Mouse (Mus musculus) liver, embryonic 14.5 days (tissue): ENCODE results near the gene Cdv3. TPM values are rescaled to one million over a fixed set of nuclear protein-coding genes. Genes with fewer than 3 reads are reported as not detected.

Experiments used
- ATAC-seq: fragments of 200-750 bp; cut with Nextera tagmentation; 2 replicates; pipeline ENCODE4 v1.8.0; 2017; ENCODE audit warnings: moderate number of reproducible peaks, mild to moderate bottlenecking, moderate library complexity; ENCODE audit not compliant: insufficient read depth
- DNase-seq, 3 experiments: peaks; one replicate each; pipeline ENCODE4 v3.0.0-alpha.2; 2012 to 2013; ENCODE audit warnings: low read depth in 3 of 3, low spot score in 3 of 3
- H3K27ac ChIP-seq: fragments of 300-500 bp; sonication (generic); 2 replicates; pipeline ENCODE4 v1.5.1; 2014; ENCODE audit warnings: moderate library complexity, mild to moderate bottlenecking, control low read depth, inconsistent platforms
- H3K27me3 ChIP-seq: fragments of 300-500 bp; sonication (generic); 2 replicates; pipeline ENCODE4 v1.6.1; 2014; ENCODE audit warnings: mild to moderate bottlenecking, low read length, moderate library complexity; ENCODE audit not compliant: control insufficient read depth, insufficient read depth
- H3K36me3 ChIP-seq: fragments of 300-500 bp; sonication (generic); replicated peaks from 2 replicates; pipeline ENCODE4 v1.6.1; 2014; ENCODE audit warnings: low read depth; ENCODE audit not compliant: control insufficient read depth, insufficient read depth
- H3K4me1 ChIP-seq, 2 experiments: fragments of 200-500 bp in 1 of 2; fragments of 300-500 bp in 1 of 2; sonication (generic) in 1 of 2; replicated peaks; 2 replicates each; pipeline ENCODE4 v1.6.1; 2012 to 2014; ENCODE audit warnings: antibody characterized with exemption in 1 of 2, inconsistent platforms in 1 of 2, low read length in 1 of 2; ENCODE audit not compliant: control insufficient read depth in 2 of 2, insufficient read depth in 2 of 2
- H3K4me2 ChIP-seq: fragments of 300-500 bp; sonication (generic); 2 replicates; pipeline ENCODE4 v1.6.1; 2014; ENCODE audit warnings: low read depth, mild to moderate bottlenecking, control low read depth, moderate library complexity
- H3K4me3 ChIP-seq, 2 experiments: fragments of 200-500 bp in 1 of 2; fragments of 300-500 bp in 1 of 2; sonication (generic) in 1 of 2; 2 replicates each; pipeline ENCODE4 v1.5.1; 2012 to 2014; ENCODE audit warnings: low read depth in 2 of 2, low read length in 2 of 2, mild to moderate bottlenecking in 2 of 2, control low read depth in 1 of 2, inconsistent platforms in 1 of 2, moderate library complexity in 1 of 2; ENCODE audit not compliant: insufficient read depth in 1 of 2
- H3K9ac ChIP-seq: fragments of 300-500 bp; sonication (generic); replicated peaks from 2 replicates; pipeline ENCODE4 v1.6.1; 2014; ENCODE audit warnings: mild to moderate bottlenecking, control low read depth, moderate library complexity
- H3K9me3 ChIP-seq: fragments of 300-500 bp; sonication (generic); 2 replicates; pipeline ENCODE4 v1.6.1; 2016; ENCODE audit warnings: low read length, mixed read lengths; ENCODE audit not compliant: control insufficient read depth
- CTCF ChIP-seq: IDR thresholded peaks from 2 replicates; pipeline ENCODE4 v1.5.1; 2016; ENCODE audit warnings: antibody characterized with exemption, low read depth, control low read depth
- EP300 ChIP-seq: IDR thresholded peaks from 2 replicates; pipeline ENCODE4 v1.6.1; 2016; ENCODE audit warnings: antibody characterized with exemption, low read depth
- WGBS: fragments of 180-500 bp; shearing (Covaris S2); extraction: QIAGEN DNeasy Blood & Tissue Kit; methylation state at CpG from one replicate; pipeline ENCODE4 v1.1.7; 2014; ENCODE audit not compliant: insufficient replicate concordance; 5-methylcytosine and 5-hydroxymethylcytosine counted together
- polyA plus RNA-seq, 2 experiments: library from polyadenylated mRNA; depleted of rRNA in 1 of 2; stranded (reverse) in 1 of 2; unstranded in 1 of 2; fragments of >200 nt; fragmentation: Nextera tagmentation in 1 of 2; extraction: Ambion mirVana in 1 of 2; gene quantifications; 2 replicates each; pipeline versions ENCODE4 v1.2.1 to v1.2.3; 2012 to 2014

Cdv3 gene
- polyA plus RNA-seq, 2 experiments = 32.0 to 41.8 TPM

GRCm38 (mm10) chr9:103380566-103380965, 14.9 kb upstream of the Cdv3 start:
- no peaks in the 10 kb centered on the region for H3K27me3 ChIP-seq
- TF ChIP-seq CTCF = no peak
- no peak for TF ChIP-seq EP300
- WGBS = 64% methylated on average over 4 of the region's 4 CpGs
- H3K9ac ChIP-seq = no peak overlapping the region
- no peak overlapping the region for H3K4me2 ChIP-seq
- no peak overlapping the region for H3K4me3 ChIP-seq
- ATAC-seq (no peak), DNase-seq (no peak)
- H3K27ac ChIP-seq = no peak overlapping the region
- no peaks in the 10 kb centered on the region for H3K4me1 ChIP-seq
- no peaks in the 10 kb centered on the region for H3K36me3 ChIP-seq
- H3K9me3 ChIP-seq = no peaks in the 10 kb centered on the region

- 70% methylated on average over 9 of the region's 9 CpGs for WGBS
- H3K9me3 ChIP-seq = no peaks in the 10 kb centered on the region
- no peak overlapping the region for H3K4me3 ChIP-seq
- H3K4me1 ChIP-seq = no peaks in the 10 kb centered on the region
- no peaks in the 10 kb centered on the region for H3K27me3 ChIP-seq
- H3K36me3 ChIP-seq = no peaks in the 10 kb centered on the region
- H3K27ac ChIP-seq = no peak overlapping the region
- H3K9ac ChIP-seq = no peak overlapping the region
- no peak overlapping the region for H3K4me2 ChIP-seq
- ATAC-seq (no peak), DNase-seq (no peak)
- TF ChIP-seq CTCF (no peak), EP300 (no peak)
These were observed 13.6 kb upstream of the Cdv3 start for GRCm38 (mm10) chr9:103379199-103379598.

DNA sequence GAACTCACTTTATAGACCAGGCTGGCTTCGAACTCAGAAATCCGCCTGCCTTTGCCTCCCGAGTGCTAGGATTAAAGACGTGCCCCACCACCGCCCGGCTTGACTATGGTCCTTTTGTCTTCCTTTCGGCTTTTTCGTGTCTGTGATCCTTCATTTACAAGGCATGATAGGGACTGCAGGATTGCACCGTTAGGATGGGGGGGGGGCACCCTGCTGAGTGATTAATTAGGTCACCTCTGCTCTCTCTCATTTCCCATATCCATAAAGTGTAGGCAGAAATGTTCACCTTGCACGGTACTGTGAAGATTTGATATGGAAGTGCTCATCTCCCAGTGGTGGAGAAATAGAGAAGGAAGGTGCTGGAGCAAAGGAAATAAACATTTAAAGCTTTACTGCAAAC, 13.0 kb upstream of the Cdv3 start:
- 73% methylated on average over 10 of the region's 10 CpGs for WGBS
- H3K4me3 ChIP-seq = no peak overlapping the region

GRCm38 (mm10) chr9:103376346-103377320, 11.0 kb upstream of the Cdv3 start:
- no peaks in the 10 kb centered on the region for H3K4me1 ChIP-seq
- H3K36me3 ChIP-seq = no peaks in the 10 kb centered on the region
- H3K4me2 ChIP-seq = no peak overlapping the region
- WGBS = 62% methylated on average over 7 of the region's 7 CpGs
- ATAC-seq (no peak), DNase-seq (no peak)
- TF ChIP-seq EP300 (no peak), CTCF (no peak)
- H3K9ac ChIP-seq = no peak overlapping the region
- H3K27ac ChIP-seq = no peak overlapping the region
- no peaks in the 10 kb centered on the region for H3K9me3 ChIP-seq
- H3K27me3 ChIP-seq = no peaks in the 10 kb centered on the region
- H3K4me3 ChIP-seq = no peak overlapping the region

More for the DNA sequence above, 13.0 kb upstream of the Cdv3 start:
- Histone ChIP-seq H3K9me3 (no peaks in the 10 kb centered on the region), H3K4me2 (no peak overlapping the region), H3K36me3 (no peaks in the 10 kb centered on the region), H3K27ac (no peak overlapping the region), H3K9ac (no peak overlapping the region), H3K4me1 (no peaks in the 10 kb centered on the region), H3K27me3 (no peaks in the 10 kb centered on the region)
- no peak for TF ChIP-seq CTCF
- TF ChIP-seq EP300 = no peak
- ATAC-seq = no peak
- no peak for DNase-seq

DNA sequence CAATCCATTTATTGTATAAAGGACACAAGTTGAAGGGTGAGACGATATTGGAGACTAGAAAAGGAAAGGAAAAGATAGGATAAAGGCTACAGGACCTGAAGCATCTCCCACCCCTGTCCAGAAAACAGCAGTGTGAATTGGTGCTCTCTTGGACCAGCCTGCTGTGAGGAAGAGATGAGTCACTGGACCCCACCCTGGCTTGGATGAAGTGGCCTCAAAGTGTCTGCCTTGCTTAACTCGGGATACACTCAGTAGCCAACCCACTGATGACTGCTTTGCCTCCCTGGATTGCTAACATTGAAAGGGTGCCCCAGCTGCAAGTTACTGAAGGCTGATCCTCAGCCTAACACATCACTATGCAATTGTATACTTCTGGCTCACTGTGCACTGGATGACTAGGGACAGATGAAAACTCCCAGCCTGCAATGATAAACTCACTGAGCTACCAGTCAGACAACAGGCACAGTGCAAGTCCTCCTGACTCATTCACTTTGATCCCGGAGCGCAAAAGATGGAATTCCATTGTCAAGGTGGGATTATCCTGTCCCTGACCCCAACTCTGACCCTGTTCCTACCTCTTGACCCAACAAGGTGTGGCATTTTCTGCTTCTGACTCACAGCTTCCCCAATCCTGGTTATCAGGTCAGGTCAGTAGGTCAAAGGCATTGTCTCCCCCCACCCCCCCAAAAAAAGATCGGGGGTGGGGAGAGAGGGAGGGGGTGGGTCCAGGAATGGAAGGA, 6.8 kb upstream of the Cdv3 start:
- Histone ChIP-seq H3K4me2 (no peak overlapping the region), H3K9me3 (no peaks in the 10 kb centered on the region), H3K27me3 (no peaks in the 10 kb centered on the region), H3K9ac (no peak overlapping the region), H3K27ac (no peak overlapping the region), H3K4me3 (no peak overlapping the region), H3K4me1 (no peaks in the 10 kb centered on the region), H3K36me3 (no peaks in the 10 kb centered on the region)
- 48% methylated on average over 5 of the region's 5 CpGs for WGBS
- DNase-seq (no peak), ATAC-seq (no peak)
- TF ChIP-seq EP300 = no peak
- no peak for TF ChIP-seq CTCF
